Mouse (Mus musculus) heart, embryonic 10.5 days (tissue): ENCODE data around the gene Gm3409. TPM values are rescaled to one million over a fixed set of nuclear protein-coding genes. Genes with fewer than 3 reads are reported as not detected.

ENCODE experiments used
- DNase-seq: peaks from one replicate; pipeline ENCODE4 v3.0.0-alpha.2; 2017; ENCODE audit warnings: low spot score
- H3K27ac ChIP-seq: fragments of 300-500 bp; sonication (generic); 2 replicates; pipeline ENCODE4 v1.5.1; 2016; ENCODE audit warnings: mild to moderate bottlenecking
- H3K27me3 ChIP-seq: fragments of 300-500 bp; sonication (generic); 2 replicates; pipeline ENCODE4 v1.6.1; 2016; ENCODE audit warnings: mild to moderate bottlenecking; ENCODE audit not compliant: poor library complexity, insufficient read depth, severe bottlenecking
- H3K36me3 ChIP-seq: fragments of 300-500 bp; sonication (generic); 2 replicates; pipeline ENCODE4 v1.6.1; 2016; ENCODE audit warnings: mild to moderate bottlenecking, moderate library complexity
- H3K4me1 ChIP-seq: fragments of 300-500 bp; sonication (generic); 2 replicates; pipeline ENCODE4 v1.6.1; 2016; ENCODE audit warnings: mild to moderate bottlenecking
- H3K4me3 ChIP-seq: fragments of 300-500 bp; sonication (generic); 2 replicates; pipeline ENCODE4 v1.5.1; 2016; ENCODE audit warnings: mild to moderate bottlenecking, moderate library complexity
- H3K9me3 ChIP-seq: fragments of 300-500 bp; sonication (generic); 2 replicates; pipeline ENCODE4 v1.6.1; 2016; ENCODE audit warnings: mild to moderate bottlenecking, moderate library complexity
- WGBS: fragments of 180-500 bp; shearing (Covaris S2); methylation state at CpG from one replicate; pipeline ENCODE4 v1.1.7; 2016; 5-methylcytosine and 5-hydroxymethylcytosine counted together
- polyA plus RNA-seq: library from polyadenylated mRNA; unstranded; fragments of >200 nt; fragmentation: Nextera tagmentation; extraction: Ambion mirVana; gene quantifications from 2 replicates; pipeline ENCODE4 v1.2.1, GENCODE M21; 2016

The Gm3409 gene
- polyA plus RNA-seq, 1 experiment from 2014 or later: not detected

DNA sequence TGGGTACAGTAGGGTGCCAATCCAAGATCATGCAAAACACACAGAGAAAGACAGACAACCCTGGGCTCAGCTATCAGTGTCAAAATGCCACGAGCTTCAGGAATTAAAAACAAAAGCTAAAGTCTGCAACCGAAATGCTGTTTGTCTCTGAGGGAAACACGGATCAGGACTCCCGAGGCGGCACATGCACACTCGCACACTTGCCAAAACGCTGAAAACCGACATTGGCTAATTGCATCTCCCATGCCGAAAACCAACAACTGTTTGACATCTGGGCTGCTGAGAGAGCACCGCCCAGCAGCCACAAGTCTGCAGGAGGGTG is 46.7 kb downstream of the Gm3409 start:
- Histone ChIP-seq H3K9me3 (no peaks in the 10 kb centered on the region), H3K27ac (no peak overlapping the region), H3K4me1 (peaks cover 10% of the 10 kb centered on the region), H3K27me3 (peaks cover 49% of the 10 kb centered on the region), H3K4me3 (peak overlapping the region; percentile 67), H3K36me3 (no peaks in the 10 kb centered on the region)
- no peak for DNase-seq
- 12% methylated on average over 10 of the region's 10 CpGs for WGBS

- no peaks in the 10 kb centered on the region for H3K9me3 ChIP-seq
- peaks cover 49% of the 10 kb centered on the region for H3K27me3 ChIP-seq
- DNase-seq: no peak
- peaks cover 10% of the 10 kb centered on the region for H3K4me1 ChIP-seq
- H3K4me3 ChIP-seq: peak within 1 kb of the TSS; percentile 67
- H3K27ac ChIP-seq: no peak within 1 kb of the TSS
- no peaks in the 10 kb centered on the region for H3K36me3 ChIP-seq
- 2% methylated on average over 58 of the region's 64 CpGs for WGBS
These were observed 47.2 kb downstream of the Gm3409 start, which contains the start of gene Gpr12 for GRCm38 (mm10) chr5:146584478-146585306. Gpr12 (minus strand) TSS chr5:146585239.

DNA sequence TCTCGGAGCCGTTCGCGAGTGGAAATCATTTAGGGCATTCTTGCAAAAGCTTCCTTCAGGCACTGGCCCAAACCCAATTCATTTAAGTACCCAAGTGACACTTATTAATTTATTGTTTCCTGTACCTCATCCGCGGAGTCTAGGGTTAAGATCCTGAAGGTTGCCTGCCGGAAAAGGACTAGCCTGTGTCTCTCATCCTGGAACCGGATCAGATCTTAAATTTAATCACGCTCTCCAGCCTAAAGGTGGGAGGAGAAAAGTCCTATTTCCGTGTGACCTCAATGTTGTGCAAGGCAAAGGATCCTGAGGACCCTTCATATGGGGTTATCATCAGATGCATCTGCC is 47.8 kb downstream of the Gm3409 start:
- WGBS: 17% methylated on average over 10 of the region's 10 CpGs
- Histone ChIP-seq H3K36me3 (no peaks in the 10 kb centered on the region), H3K27ac (no peak overlapping the region), H3K4me1 (peaks cover 10% of the 10 kb centered on the region), H3K9me3 (no peaks in the 10 kb centered on the region), H3K4me3 (peak overlapping the region; percentile 67), H3K27me3 (peaks cover 49% of the 10 kb centered on the region)
- DNase-seq: no peak

DNA sequence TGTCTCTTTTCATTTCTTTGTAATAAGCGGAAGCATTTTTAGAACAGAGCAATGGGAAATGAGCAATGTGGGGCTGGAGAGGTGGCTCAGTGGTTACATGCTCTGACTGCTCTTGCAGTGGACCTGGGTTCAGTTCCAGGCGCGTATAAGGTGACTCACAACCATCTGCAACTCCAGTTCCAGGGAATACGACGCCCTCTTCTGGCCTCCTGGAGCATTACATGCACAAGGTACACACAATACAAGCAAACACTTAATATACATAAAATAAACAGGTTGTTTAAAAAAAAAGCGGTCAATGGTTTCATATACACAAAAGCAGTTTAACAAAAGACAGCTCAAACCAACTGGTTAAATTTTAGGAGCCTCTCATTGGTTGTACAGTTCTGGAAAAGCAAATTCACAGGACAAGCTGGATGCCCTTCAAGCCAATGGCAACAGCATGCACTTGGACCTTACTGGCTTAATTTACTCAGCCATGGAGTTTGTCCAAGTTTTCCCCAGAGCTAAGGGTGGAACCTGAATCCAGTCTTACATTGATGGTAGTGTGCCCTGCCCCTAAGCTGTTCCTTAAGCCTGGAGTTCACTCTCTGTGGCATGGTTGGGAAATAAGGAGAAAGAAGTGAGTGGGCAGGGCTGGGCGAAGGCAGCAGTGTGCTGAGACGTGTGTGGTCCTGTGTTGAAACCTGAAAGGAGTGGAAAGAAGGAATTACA is 49.1 kb downstream of the Gm3409 start:
- Histone ChIP-seq H3K36me3 (no peaks in the 10 kb centered on the region), H3K4me3 (no peak overlapping the region), H3K27ac (no peak overlapping the region), H3K27me3 (peaks cover 49% of the 10 kb centered on the region), H3K9me3 (no peaks in the 10 kb centered on the region), H3K4me1 (peaks cover 10% of the 10 kb centered on the region)
- WGBS: 62% methylated on average over 8 of the region's 8 CpGs
- no peak for DNase-seq

Other genes starting within 250 kb of the Gm3409 start
- 0.69 and 2.0 TPM in 2 replicates for gene Wasf3, start 152.7 kb upstream of the Gm3409 start, polyA plus RNA-seq
- not detected in 2 replicates for gene Gm6408, start 55.7 kb upstream of the Gm3409 start, polyA plus RNA-seq
- not detected in 2 replicates for gene Gm6370, start 46.3 kb upstream of the Gm3409 start, polyA plus RNA-seq
- not detected in 2 replicates for gene 4930449I24Rik, start 35.2 kb upstream of the Gm3409 start, polyA plus RNA-seq
- gene Gm3402, start 23.5 kb upstream of the Gm3409 start, polyA plus RNA-seq: not detected in 2 replicates
- not detected in 2 replicates for gene Gm3404, start 11.8 kb upstream of the Gm3409 start, polyA plus RNA-seq
- not detected in 2 replicates for gene Gm3415, start 18.5 kb downstream of the Gm3409 start, polyA plus RNA-seq
- gene Gpr12, start 47.6 kb downstream of the Gm3409 start, polyA plus RNA-seq: 0.09 and 0.23 TPM in 2 replicates